In genomic region chr16:31016169-31016568, GRCm38 (mm10) we compare ENCODE assay signal across 9 mouse cellular contexts.
DNase-seq lines count a peak whose midpoint lies in the region; ATAC-seq and TF ChIP-seq lines count a peak whose summit lies in the region.
"Had no signal": no experiment of that assay in that cellular context is flagged by ENCODE, and none has a peak within 500 bp of the region (broad histone marks: within the 10 kb centered on the region; RNA-seq: fewer than 3 reads in every experiment).

No protein-coding gene starts in this region.

- no peak for DNase-seq in hindbrain, postnatal 0 days (ENCODE audit: low spot score)
- peak; percentile 62 for DNase-seq in A20 (ENCODE audit: low read depth, low spot score)
- peak; percentile 16 for DNase-seq in T-cell, adult 2 months (ENCODE audit: low spot score)
- DNase-seq in lung, postnatal 36 days, result peak; percentile 58
- no peak for DNase-seq in layer of hippocampus, adult 8-10 months (ENCODE audit: low spot score in 2 of 2)
- DNase-seq in forebrain, embryonic 14.5 days (ENCODE audit: low spot score), result no peak

- WGBS in hindbrain, postnatal 0 days, result 76% methylated on average over 8 of the region's 8 CpGs
- WGBS in hindbrain, embryonic 13.5 days, result 74% methylated on average over 8 of the region's 8 CpGs
- 75% methylated on average over 8 of the region's 8 CpGs for WGBS in forebrain, embryonic 14.5 days

- H3K27ac ChIP-seq in hindbrain, postnatal 0 days, result no peak overlapping the region
- H3K27ac ChIP-seq in hindbrain, embryonic 13.5 days, result no peak overlapping the region
- H3K27ac ChIP-seq in forebrain, embryonic 14.5 days (ENCODE audit: low read depth, low read length), result no peak overlapping the region
- H3K27ac ChIP-seq: heart, embryonic 13.5 days had no signal

- TF ChIP-seq CTCF in hindbrain, postnatal 0 days (IDR thresholded peaks at IDR 0.05; ENCODE audit: low read depth), result peak; percentile 20; the same call in 1 of the 2 replicates

- no peak overlapping the region for H3K4me2 ChIP-seq in hindbrain, postnatal 0 days (ENCODE audit: low read depth, low read length)
- no peak overlapping the region for H3K4me2 ChIP-seq in hindbrain, embryonic 13.5 days
- no peak overlapping the region for H3K4me2 ChIP-seq in forebrain, embryonic 14.5 days (ENCODE audit: low read length)
- H3K4me2 ChIP-seq: heart, embryonic 13.5 days had no signal

- peaks cover 7% of the 10 kb centered on the region for H3K4me1 ChIP-seq in hindbrain, postnatal 0 days (ENCODE audit: insufficient read depth, low read length)
- H3K4me1 ChIP-seq in hindbrain, embryonic 13.5 days (replicated peaks), result peaks cover 5% of the 10 kb centered on the region; the same call in 1 of the 2 replicates
- H3K4me1 ChIP-seq in forebrain, embryonic 14.5 days (ENCODE audit: control insufficient read depth, insufficient read depth, low read length), result no peaks in the 10 kb centered on the region

- H3K9me3 ChIP-seq in hindbrain, postnatal 0 days (ENCODE audit: low read length), result no peaks in the 10 kb centered on the region
- no peaks in the 10 kb centered on the region for H3K9me3 ChIP-seq in hindbrain, embryonic 13.5 days
- no peaks in the 10 kb centered on the region for H3K9me3 ChIP-seq in forebrain, embryonic 14.5 days (replicated peaks; ENCODE audit: control insufficient read depth, low read length)
- H3K9me3 ChIP-seq: heart, embryonic 13.5 days had no signal

- H3K27me3 ChIP-seq in hindbrain, postnatal 0 days (ENCODE audit: insufficient read depth, low read length), result no peaks in the 10 kb centered on the region
- no peaks in the 10 kb centered on the region for H3K27me3 ChIP-seq in hindbrain, embryonic 13.5 days
- H3K27me3 ChIP-seq in forebrain, embryonic 14.5 days (replicated peaks; ENCODE audit: control insufficient read depth, insufficient read depth, low read length), result no peaks in the 10 kb centered on the region
- H3K27me3 ChIP-seq: heart, embryonic 13.5 days had no signal

- no peak for ATAC-seq in hindbrain, postnatal 0 days
- no peak for ATAC-seq in hindbrain, embryonic 13.5 days (ENCODE audit: low FRiP score)
- ATAC-seq in cerebellum, adult (ENCODE audit: insufficient number of reproducible peaks, low FRiP score, low TSS enrichment), result no peak
- no peak for ATAC-seq in forebrain, embryonic 14.5 days

- H3K9ac ChIP-seq in hindbrain, postnatal 0 days (replicated peaks; ENCODE audit: low read length), result no peak overlapping the region
- no peak overlapping the region for H3K9ac ChIP-seq in hindbrain, embryonic 13.5 days
- no peak overlapping the region for H3K9ac ChIP-seq in forebrain, embryonic 14.5 days (ENCODE audit: low read length)
- H3K9ac ChIP-seq: heart, embryonic 13.5 days had no signal

- no peak overlapping the region for H3K4me3 ChIP-seq in hindbrain, postnatal 0 days (ENCODE audit: low read length)
- no peak overlapping the region for H3K4me3 ChIP-seq in hindbrain, embryonic 13.5 days
- no peak overlapping the region for H3K4me3 ChIP-seq in forebrain, embryonic 14.5 days (ENCODE audit: low read depth, low read length)
- H3K4me3 ChIP-seq: heart, embryonic 13.5 days had no signal

- H3K36me3 ChIP-seq in hindbrain, postnatal 0 days (ENCODE audit: insufficient read depth, low read length), result no peaks in the 10 kb centered on the region
- H3K36me3 ChIP-seq in hindbrain, embryonic 13.5 days, result peaks cover 3% of the 10 kb centered on the region; the same call in 1 of the 2 replicates
- H3K36me3 ChIP-seq in forebrain, embryonic 14.5 days (ENCODE audit: control insufficient read depth, insufficient read depth, low read length), result no peaks in the 10 kb centered on the region

Comparison
In these comparisons a context has a peak if more than half of its experiments do, and no peak if none do; other contexts are left out.
1. DNase-seq: peak in A20 (single experiment), T-cell, adult 2 months (single experiment) and lung, postnatal 36 days (single experiment); none in hindbrain, postnatal 0 days (single experiment), layer of hippocampus, adult 8-10 months (0 of 2) and forebrain, embryonic 14.5 days (single experiment).